Mouse (Mus musculus) gastrocnemius, postnatal 36 days (tissue): Measurements from ENCODE around the gene Emilin2. TPM values are rescaled to one million over a fixed set of nuclear protein-coding genes. Genes with fewer than 3 reads are reported as not detected.

Experiments
- DNase-seq, 2 experiments: peaks; one replicate each; pipeline ENCODE4 v3.0.0; 2022
- intact Hi-C: fragments of 180-260 bp; cut with DNase I; formaldehyde crosslinking; loops from one replicate; pipeline ENCODE4 v1.15.1; 2025
- total RNA-seq, 2 experiments: library from RNA; stranded (reverse); gene quantifications; 2 replicates each; pipeline ENCODE4 v1.2.3; 2021

The Emilin2 gene
- total RNA-seq, 2 experiments from 2014 or later, result 6.6 to 6.7 TPM

- intact Hi-C loops, result no loop called here
- no peak for DNase-seq
Observed at GRCm38 (mm10) chr17:71303444-71303843, 8.3 kb downstream of the Emilin2 start.

GRCm38 (mm10) chr17:71301413-71301812 lies 10.4 kb downstream of the Emilin2 start:
- intact Hi-C loops, result no loop called here
- DNase-seq, result no peak

DNA sequence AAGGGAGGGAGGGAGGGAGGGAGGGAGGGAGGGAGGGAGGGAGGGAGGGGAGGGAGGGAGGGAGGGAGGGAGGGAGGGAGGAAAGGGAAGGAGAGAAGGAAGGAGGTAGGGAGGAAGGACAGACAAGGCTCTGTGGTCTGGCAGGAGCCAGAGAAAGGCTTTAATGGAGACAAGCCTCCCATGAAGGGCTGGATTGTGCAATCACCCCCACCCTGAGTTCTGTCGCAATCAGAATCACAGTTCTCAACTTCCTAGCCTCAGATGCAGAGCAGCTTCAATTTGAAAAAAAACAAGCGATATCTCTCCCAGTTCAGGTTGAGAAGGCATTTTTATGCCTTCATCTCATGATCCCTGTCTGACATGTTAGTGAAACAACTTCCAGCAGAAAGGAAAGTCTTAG lies 11.4 kb downstream of the Emilin2 start:
- DNase-seq, result peak in 1 of 2 experiments; percentile 57
- intact Hi-C loops, result no loop called here

- intact Hi-C loops, result no loop called here
Observed at GRCm38 (mm10) chr17:71299879-71300278, 11.9 kb downstream of the Emilin2 start.

GRCm38 (mm10) chr17:71294570-71294969 lies 17.2 kb downstream of the Emilin2 start:
- no peak for DNase-seq
- intact Hi-C loops, result no loop called here

More at GRCm38 (mm10) chr17:71299879-71300278, 11.9 kb downstream of the Emilin2 start:
- DNase-seq, result no peak

DNA sequence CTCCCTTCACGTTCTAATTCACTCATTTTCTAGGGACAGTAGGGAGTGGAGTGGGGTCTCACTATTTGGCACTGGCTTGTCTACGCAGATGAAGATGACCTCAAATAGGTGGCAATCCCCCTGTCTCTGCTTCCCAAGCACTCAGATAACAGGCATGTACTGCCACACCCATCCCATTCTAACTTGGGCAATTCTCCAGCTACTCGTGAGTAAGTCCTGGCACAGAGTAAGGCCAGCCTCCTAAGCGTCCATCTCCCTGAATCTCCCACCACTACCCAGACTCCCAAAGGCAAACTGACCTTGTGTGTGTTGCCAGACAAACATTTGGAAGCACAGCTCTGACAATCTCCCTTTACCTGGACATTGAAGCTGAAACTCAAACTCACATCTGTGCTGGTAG lies 18.9 kb downstream of the Emilin2 start:
- no peak for DNase-seq
- intact Hi-C loops, result no loop called here

DNA sequence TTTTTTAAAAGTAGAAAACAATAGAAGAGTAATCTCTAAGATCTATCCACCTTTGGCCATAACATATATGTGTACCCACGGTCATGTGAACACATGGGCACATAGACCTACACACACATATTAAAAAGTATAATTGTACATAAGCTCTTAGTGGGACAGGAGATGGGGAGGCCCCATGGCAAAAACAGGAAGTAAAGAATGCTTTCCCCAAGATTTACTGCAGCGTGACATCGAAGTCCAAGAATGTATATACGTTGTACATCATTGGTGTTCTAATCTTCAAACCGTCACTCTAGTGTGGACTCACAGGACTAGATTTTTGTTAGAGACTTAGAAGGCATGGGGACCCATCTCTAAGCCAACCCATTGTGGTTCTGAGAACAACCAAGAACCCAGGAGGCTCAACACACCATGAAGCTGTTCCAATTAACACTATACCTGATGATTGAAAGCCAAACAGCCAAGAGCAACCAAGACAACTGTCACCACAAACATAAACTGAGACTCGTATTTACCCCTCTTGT lies 19.8 kb downstream of the Emilin2 start:
- intact Hi-C loops, result no loop called here
- DNase-seq, result no peak

- no peak for DNase-seq
- intact Hi-C loops, result no loop called here
Observed at GRCm38 (mm10) chr17:71290486-71291410, 21.0 kb downstream of the Emilin2 start.

DNA sequence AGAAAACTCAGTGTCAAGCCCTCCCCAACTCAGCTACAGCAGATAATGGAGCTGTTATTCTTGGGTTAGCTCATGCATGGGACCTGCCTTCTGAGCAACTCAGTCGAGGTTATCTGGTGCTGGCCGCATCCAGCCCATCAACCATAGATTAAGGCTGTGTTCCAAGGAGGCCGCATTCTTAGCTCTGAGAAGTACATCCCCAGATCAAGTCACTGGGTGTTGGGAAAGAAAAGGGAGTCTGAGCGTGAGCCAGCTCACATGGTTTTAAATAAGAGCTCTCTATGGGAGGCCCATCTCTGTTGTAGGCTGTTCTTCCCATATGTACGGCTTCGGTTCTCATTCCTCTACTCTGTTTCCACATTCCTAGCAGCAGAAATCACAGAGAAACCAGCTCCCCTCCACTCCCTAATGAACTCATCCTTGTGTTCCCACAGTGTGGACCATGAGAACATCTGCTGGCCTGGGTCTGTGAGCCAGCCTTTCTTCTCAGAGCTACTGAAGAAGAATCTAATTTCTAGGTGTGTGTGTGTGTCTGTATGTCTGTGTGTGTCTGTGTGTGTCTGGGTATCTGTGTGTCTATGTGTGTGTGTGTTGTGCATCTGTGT lies 22.1 kb downstream of the Emilin2 start:
- DNase-seq, result no peak
- intact Hi-C loops, result no loop called here

- intact Hi-C loops, result no loop called here
- DNase-seq, result no peak
Observed at GRCm38 (mm10) chr17:71288808-71289548, 22.8 kb downstream of the Emilin2 start.

GRCm38 (mm10) chr17:71288145-71288758 lies 23.5 kb downstream of the Emilin2 start:
- intact Hi-C loops, result no loop called here
- DNase-seq, result no peak

DNA sequence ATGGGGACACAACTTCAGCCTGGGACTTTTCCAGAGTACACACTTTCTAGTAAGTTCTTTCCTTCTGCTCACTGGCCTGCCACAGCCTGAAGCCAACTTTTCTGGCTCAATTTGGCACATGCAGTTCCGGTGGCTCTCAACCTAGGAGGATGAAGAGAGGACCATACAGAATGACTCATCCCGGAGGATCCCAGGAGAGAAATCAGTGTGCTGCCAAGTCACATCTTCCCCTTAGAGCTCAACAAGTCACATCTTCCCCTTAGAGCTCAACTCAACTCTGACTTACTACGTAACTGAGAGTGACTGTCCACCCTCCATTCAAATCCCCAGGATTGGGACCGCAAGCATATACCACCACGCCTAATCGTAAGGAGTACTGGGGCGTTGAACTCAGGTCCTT lies 24.2 kb downstream of the Emilin2 start:
- DNase-seq, result no peak
- intact Hi-C loops, result no loop called here

- intact Hi-C loops, result no loop called here
- DNase-seq, result peak; percentile 67 to 73
Observed at GRCm38 (mm10) chr17:71285929-71286328, 25.8 kb downstream of the Emilin2 start.

- intact Hi-C loops, result no loop called here
Observed at GRCm38 (mm10) chr17:71284890-71285289, 26.9 kb downstream of the Emilin2 start.

DNA sequence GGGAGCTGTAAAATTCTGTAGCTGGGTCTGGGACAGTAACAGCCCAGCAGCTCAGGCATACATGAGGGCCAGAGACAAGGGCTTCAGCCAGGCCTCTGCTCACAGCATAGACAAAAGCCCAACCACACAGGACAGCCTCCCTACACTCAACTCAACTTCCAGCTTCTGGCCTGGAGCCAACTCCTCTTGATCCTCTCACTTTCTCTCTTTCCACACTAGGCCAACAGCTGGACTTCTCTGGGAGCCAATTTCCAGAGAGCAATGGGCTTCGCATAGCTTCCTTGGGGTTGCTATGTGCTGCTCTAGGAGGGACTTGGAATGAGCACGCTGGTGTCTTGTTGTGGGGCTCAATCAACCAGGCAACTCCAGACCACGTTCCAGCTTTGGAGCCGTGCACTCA lies 28.5 kb downstream of the Emilin2 start:
- DNase-seq, result peak; percentile 42 to 62

More at GRCm38 (mm10) chr17:71284890-71285289, 26.9 kb downstream of the Emilin2 start:
- no peak for DNase-seq

GRCm38 (mm10) chr17:71282716-71283115 lies 29.1 kb downstream of the Emilin2 start:
- DNase-seq, result no peak
- intact Hi-C loops, result no loop called here

More for the DNA sequence above, 28.5 kb downstream of the Emilin2 start:
- intact Hi-C loops, result no loop called here

- intact Hi-C loops, result no loop called here
- no peak for DNase-seq
Observed at GRCm38 (mm10) chr17:71277701-71278491, 33.9 kb downstream of the Emilin2 start.

DNA sequence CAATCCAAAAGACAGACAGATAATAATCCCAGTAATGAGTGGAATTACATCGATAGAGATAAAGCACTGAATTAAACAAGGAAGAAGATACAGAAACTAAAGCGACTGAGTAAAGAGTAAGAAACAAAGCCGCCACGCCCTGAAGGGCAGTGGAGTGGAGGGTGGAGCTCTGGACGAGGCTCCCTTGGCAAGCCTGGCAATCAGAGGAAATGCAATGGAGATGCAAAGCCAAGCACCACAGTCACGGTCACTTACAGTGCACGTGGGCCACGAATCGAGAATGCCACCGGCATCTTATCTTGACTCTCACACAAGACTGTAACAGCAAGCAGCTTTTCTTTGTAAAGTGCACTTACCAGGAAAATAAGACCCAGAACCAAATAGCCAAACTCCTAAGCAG lies 35.0 kb downstream of the Emilin2 start:
- no peak for DNase-seq
- intact Hi-C loops, result no loop called here

DNA sequence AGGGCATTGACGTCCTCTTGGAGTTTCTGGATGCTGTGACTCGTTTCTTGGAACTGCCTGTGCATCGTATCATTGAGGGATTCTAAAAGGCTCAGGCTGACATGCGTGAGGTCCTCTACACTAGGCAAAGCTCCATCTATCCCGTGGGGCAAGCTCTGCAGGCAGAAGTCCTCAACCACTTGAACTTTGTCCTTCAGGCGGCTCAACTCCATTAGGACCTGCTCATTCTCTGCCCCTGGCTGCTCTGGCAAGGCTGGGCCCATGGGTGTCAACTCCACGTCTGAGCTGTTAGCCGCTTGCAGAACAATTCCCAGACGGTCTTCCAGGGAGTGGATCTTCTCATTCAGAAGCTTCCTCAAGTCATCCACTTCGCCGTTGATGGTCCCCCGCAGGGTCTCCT lies 37.9 kb downstream of the Emilin2 start:
- intact Hi-C loops, result no loop called here
- DNase-seq, result no peak

GRCm38 (mm10) chr17:71268599-71268998 lies 43.2 kb downstream of the Emilin2 start:
- no peak for DNase-seq
- intact Hi-C loops, result no loop called here
